Mouse (Mus musculus) heart, postnatal 10 days (tissue): ENCODE data around the gene Dspp. TPM values are rescaled to one million over a fixed set of nuclear protein-coding genes. Genes with fewer than 3 reads are reported as not detected.

Source experiments
- DNase-seq, 2 experiments: peaks; one replicate each; pipeline ENCODE4 v3.0.0; 2021
- intact Hi-C: fragments of 180-260 bp; cut with DNase I; formaldehyde crosslinking; loops from one replicate; pipeline ENCODE4 v1.15.1; 2025
- total RNA-seq, 2 experiments: library from RNA; stranded (reverse); gene quantifications; 2 replicates each; pipeline ENCODE4 v1.2.3; 2021

Gene Dspp
- not detected for total RNA-seq

GRCm38 (mm10) chr5:104170412-104170811, at the start of gene Dspp:
TSS of gene Dspp (plus strand) at chr5:104170712.
- no peak for DNase-seq
- intact Hi-C loops, result no loop called here

- intact Hi-C loops, result no loop called here
- DNase-seq, result no peak
Observed at GRCm38 (mm10) chr5:104124016-104124658, 46.4 kb upstream of the Dspp start.

GRCm38 (mm10) chr5:104126561-104127320, 43.8 kb upstream of the Dspp start:
- intact Hi-C loops, result no loop called here
- DNase-seq, result peak; percentile 53 to 55

GRCm38 (mm10) chr5:104127351-104127750, 43.2 kb upstream of the Dspp start:
- DNase-seq, result no peak
- intact Hi-C loops, result no loop called here

GRCm38 (mm10) chr5:104128281-104129031, 42.1 kb upstream of the Dspp start:
- DNase-seq, result peak; percentile 65 to 69
- intact Hi-C loops, result loop anchor here (2.0 kb wide), 1 partner anchor 14 kb away; no protein-coding TSS in a partner anchor

GRCm38 (mm10) chr5:104130891-104131290, 39.6 kb upstream of the Dspp start:
- DNase-seq, result no peak

GRCm38 (mm10) chr5:104131544-104131943, 39.0 kb upstream of the Dspp start:
- intact Hi-C loops, result loop anchor here (2.0 kb wide), 1 partner anchor 87 kb away; no protein-coding TSS in a partner anchor
- peak in 1 of 2 experiments; percentile 48 for DNase-seq

More at GRCm38 (mm10) chr5:104130891-104131290, 39.6 kb upstream of the Dspp start:
- intact Hi-C loops, result loop anchor here (2.0 kb wide), 1 partner anchor 88 kb away; no protein-coding TSS in a partner anchor

GRCm38 (mm10) chr5:104133752-104134151, 36.8 kb upstream of the Dspp start:
- intact Hi-C loops, result loop anchor here (2.0 kb wide), 1 partner anchor 199 kb away; no protein-coding TSS in a partner anchor

GRCm38 (mm10) chr5:104137920-104138541, 32.5 kb upstream of the Dspp start:
- DNase-seq, result no peak
- intact Hi-C loops, result no loop called here

More at GRCm38 (mm10) chr5:104133752-104134151, 36.8 kb upstream of the Dspp start:
- no peak for DNase-seq

- intact Hi-C loops, result no loop called here
- peak in 1 of 2 experiments; percentile 8 for DNase-seq
Observed at GRCm38 (mm10) chr5:104141067-104141466, 29.4 kb upstream of the Dspp start.

- intact Hi-C loops, result no loop called here
- no peak for DNase-seq
Observed at GRCm38 (mm10) chr5:104144057-104144456, 26.5 kb upstream of the Dspp start.

GRCm38 (mm10) chr5:104149349-104149748, 21.2 kb upstream of the Dspp start:
- intact Hi-C loops, result no loop called here
- peak in 1 of 2 experiments; percentile 14 for DNase-seq

- intact Hi-C loops, result no loop called here
Observed at GRCm38 (mm10) chr5:104150196-104150595, 20.3 kb upstream of the Dspp start.

GRCm38 (mm10) chr5:104157701-104158100, 12.8 kb upstream of the Dspp start:
- intact Hi-C loops, result no loop called here
- DNase-seq, result no peak

More at GRCm38 (mm10) chr5:104150196-104150595, 20.3 kb upstream of the Dspp start:
- no peak for DNase-seq

- intact Hi-C loops, result no loop called here
Observed at GRCm38 (mm10) chr5:104158332-104159052, 12.0 kb upstream of the Dspp start.

GRCm38 (mm10) chr5:104160581-104160980, 9.9 kb upstream of the Dspp start:
- DNase-seq, result no peak
- intact Hi-C loops, result no loop called here

More at GRCm38 (mm10) chr5:104158332-104159052, 12.0 kb upstream of the Dspp start:
- DNase-seq, result peak in 1 of 2 experiments; percentile 17

GRCm38 (mm10) chr5:104161390-104161789, 9.1 kb upstream of the Dspp start:
- DNase-seq, result peak; percentile 51 to 53
- intact Hi-C loops, result no loop called here

GRCm38 (mm10) chr5:104163536-104163935, 7.0 kb upstream of the Dspp start:
- intact Hi-C loops, result no loop called here
- no peak for DNase-seq

GRCm38 (mm10) chr5:104173094-104173493, 2.6 kb downstream of the Dspp start:
- intact Hi-C loops, result no loop called here
- DNase-seq, result no peak

- intact Hi-C loops, result no loop called here
- DNase-seq, result no peak
Observed at GRCm38 (mm10) chr5:104183743-104184142, 13.2 kb downstream of the Dspp start.
